Mouse (Mus musculus) adrenal gland, postnatal 10 days (tissue): ENCODE data around the gene Sppl3. TPM values are rescaled to one million over a fixed set of nuclear protein-coding genes. Genes with fewer than 3 reads are reported as not detected.

Experiments
- DNase-seq: peaks from one replicate; pipeline ENCODE4 v3.0.0; 2021; ENCODE audit warnings: mixed read lengths
- total RNA-seq, 2 experiments: library from RNA; stranded (reverse); gene quantifications; 2 replicates each; pipeline ENCODE4 v1.2.3; 2021

The Sppl3 gene
- total RNA-seq, 2 experiments from 2014 or later = 54.7 to 63.1 TPM

- DNase-seq = no peak
These were observed 13.6 kb upstream of the Sppl3 start for GRCm38 (mm10) chr5:114997327-114997726.

- no peak for DNase-seq
These were observed 10.4 kb upstream of the Sppl3 start for GRCm38 (mm10) chr5:115000503-115000902.

- no peak for DNase-seq
These were observed 9.5 kb upstream of the Sppl3 start for GRCm38 (mm10) chr5:115001464-115001863.

- DNase-seq = no peak
These were observed 8.2 kb upstream of the Sppl3 start for GRCm38 (mm10) chr5:115002781-115003180.

- DNase-seq = no peak
These were observed 7.6 kb upstream of the Sppl3 start for GRCm38 (mm10) chr5:115003224-115003873.

GRCm38 (mm10) chr5:115007768-115008167, 3.2 kb upstream of the Sppl3 start:
- DNase-seq = no peak

GRCm38 (mm10) chr5:115008307-115008706, 2.6 kb upstream of the Sppl3 start:
- DNase-seq = no peak

- no peak for DNase-seq
These were observed 1.8 kb upstream of the Sppl3 start for GRCm38 (mm10) chr5:115009143-115009542.

GRCm38 (mm10) chr5:115009961-115010360, 976 bp upstream of the Sppl3 start:
- DNase-seq = peak; percentile 45

- DNase-seq = no peak
These were observed 231 bp downstream of the Sppl3 start for GRCm38 (mm10) chr5:115011217-115011518.

- peak; percentile 74 for DNase-seq
These were observed 753 bp downstream of the Sppl3 start for GRCm38 (mm10) chr5:115011519-115012261.

- DNase-seq = no peak
These were observed 2.5 kb downstream of the Sppl3 start for GRCm38 (mm10) chr5:115013436-115013835.

GRCm38 (mm10) chr5:115014570-115014969, 3.6 kb downstream of the Sppl3 start:
- peak; percentile 31 for DNase-seq

GRCm38 (mm10) chr5:115015121-115015520, 4.2 kb downstream of the Sppl3 start:
- DNase-seq = no peak

- no peak for DNase-seq
These were observed 7.3 kb downstream of the Sppl3 start for GRCm38 (mm10) chr5:115018270-115018669.

GRCm38 (mm10) chr5:115018813-115019212, 7.9 kb downstream of the Sppl3 start:
- DNase-seq = peak; percentile 23

- DNase-seq = no peak
These were observed 11.1 kb downstream of the Sppl3 start for GRCm38 (mm10) chr5:115022021-115022420.

- DNase-seq = no peak
These were observed 15.2 kb downstream of the Sppl3 start for GRCm38 (mm10) chr5:115026170-115026569.

GRCm38 (mm10) chr5:115027109-115027508, 16.2 kb downstream of the Sppl3 start:
- no peak for DNase-seq

- DNase-seq = no peak
These were observed 18.0 kb downstream of the Sppl3 start for GRCm38 (mm10) chr5:115028920-115029319.

- DNase-seq = no peak
These were observed 18.6 kb downstream of the Sppl3 start for GRCm38 (mm10) chr5:115029509-115029908.

- DNase-seq = no peak
These were observed 20.6 kb downstream of the Sppl3 start for GRCm38 (mm10) chr5:115031576-115031975.

GRCm38 (mm10) chr5:115032620-115033019, 21.7 kb downstream of the Sppl3 start:
- no peak for DNase-seq

- DNase-seq = no peak
These were observed 24.3 kb downstream of the Sppl3 start for GRCm38 (mm10) chr5:115035217-115035616.
